Mouse (Mus musculus): Measurements from ENCODE around the gene Hcfc1r1. TPM values are rescaled to one million over a fixed set of nuclear protein-coding genes. Genes with fewer than 3 reads are reported as not detected.

Hcfc1r1 gene
- 38.3 and 40.3 TPM in 2 replicates for polyA plus RNA-seq (2014; fragmentation: Nextera tagmentation; extraction: Ambion mirVana)

- Histone ChIP-seq H3K4me3 (ENCODE audit: low read depth, low read length) (peak within 1 kb of the TSS; percentile 44), H3K27ac (ENCODE audit: low read depth, low read length) (0 out of 2 replicates have a peak within 1 kb of the TSS, but pooled peaks have one; percentile 3), H3K9me3 (ENCODE audit: control insufficient read depth, low read length) (no peaks in the 10 kb centered on the region), H3K4me2 (ENCODE audit: low read depth, low read length, severe bottlenecking) (peak within 1 kb of the TSS; percentile 78), H3K27me3 (ENCODE audit: control insufficient read depth, insufficient read depth, low read length) (peaks cover 10% of the 10 kb centered on the region), H3K36me3 (ENCODE audit: control insufficient read depth, insufficient read depth, low read length) (no peaks in the 10 kb centered on the region), H3K9ac (ENCODE audit: low read length) (peak within 1 kb of the TSS; percentile 56), H3K4me1 (replicated peaks; ENCODE audit: control insufficient read depth, insufficient read depth, low read length) (peaks cover 9% of the 10 kb centered on the region; the same call in 1 of the 2 replicates)
- ATAC-seq (replicated peaks; ENCODE audit: low FRiP score) (peak; percentile 92), DNase-seq (ENCODE audit: low spot score) (peak; percentile 94)
- WGBS, result under 1% methylated on average over 45 of the region's 45 CpGs
Observed at GRCm38 (mm10) chr17:23673424-23674073, at the start of gene Hcfc1r1, which contains the start of gene Thoc6. TSS of gene Hcfc1r1 (plus strand) at chr17:23673596. TSS of gene Thoc6 (minus strand) at chr17:23673882.

GRCm38 (mm10) chr17:23627813-23628212 lies 45.6 kb upstream of the Hcfc1r1 start:
- no peaks in the 10 kb centered on the region for H3K27me3 ChIP-seq (ENCODE audit: control insufficient read depth, insufficient read depth, low read length)
- no peaks in the 10 kb centered on the region for H3K4me1 ChIP-seq (replicated peaks; ENCODE audit: control insufficient read depth, insufficient read depth, low read length)
- H3K27ac ChIP-seq (ENCODE audit: low read depth, low read length), result no peak overlapping the region
- H3K4me2 ChIP-seq (ENCODE audit: low read depth, low read length, severe bottlenecking), result no peak overlapping the region
- H3K4me3 ChIP-seq (ENCODE audit: low read depth, low read length), result no peak overlapping the region
- WGBS, result 39% methylated on average over 7 of the region's 7 CpGs
- ATAC-seq (replicated peaks; ENCODE audit: low FRiP score) (no peak), DNase-seq (ENCODE audit: low spot score) (no peak)
- no peak overlapping the region for H3K9ac ChIP-seq (ENCODE audit: low read length)
- H3K9me3 ChIP-seq (ENCODE audit: control insufficient read depth, low read length), result no peaks in the 10 kb centered on the region
- H3K36me3 ChIP-seq (ENCODE audit: control insufficient read depth, insufficient read depth, low read length), result no peaks in the 10 kb centered on the region

- DNase-seq (ENCODE audit: low spot score), result peak; percentile 86
- no peaks in the 10 kb centered on the region for H3K9me3 ChIP-seq (ENCODE audit: control insufficient read depth, low read length)
- no peaks in the 10 kb centered on the region for H3K36me3 ChIP-seq (ENCODE audit: control insufficient read depth, insufficient read depth, low read length)
- peak; percentile 85 for ATAC-seq (replicated peaks; ENCODE audit: low FRiP score)
- H3K27me3 ChIP-seq (ENCODE audit: control insufficient read depth, insufficient read depth, low read length), result no peaks in the 10 kb centered on the region
- WGBS, result 15% methylated on average over 22 of the region's 22 CpGs
- H3K4me3 ChIP-seq (ENCODE audit: low read depth, low read length), result no peak overlapping the region
- no peak overlapping the region for H3K27ac ChIP-seq (ENCODE audit: low read depth, low read length)
- H3K4me2 ChIP-seq (ENCODE audit: low read depth, low read length, severe bottlenecking), result peak overlapping the region; percentile 36; the same call in 1 of the 2 replicates
- H3K9ac ChIP-seq (ENCODE audit: low read length), result peak overlapping the region; percentile 39; the same call in 1 of the 2 replicates
- H3K4me1 ChIP-seq (replicated peaks; ENCODE audit: control insufficient read depth, insufficient read depth, low read length), result no peaks in the 10 kb centered on the region
Observed at GRCm38 (mm10) chr17:23630195-23631020, 43.0 kb upstream of the Hcfc1r1 start.

GRCm38 (mm10) chr17:23631241-23631640 lies 42.2 kb upstream of the Hcfc1r1 start:
- no peaks in the 10 kb centered on the region for H3K27me3 ChIP-seq (ENCODE audit: control insufficient read depth, insufficient read depth, low read length)
- no peaks in the 10 kb centered on the region for H3K36me3 ChIP-seq (ENCODE audit: control insufficient read depth, insufficient read depth, low read length)
- H3K4me3 ChIP-seq (ENCODE audit: low read depth, low read length), result no peak overlapping the region
- no peaks in the 10 kb centered on the region for H3K4me1 ChIP-seq (replicated peaks; ENCODE audit: control insufficient read depth, insufficient read depth, low read length)
- DNase-seq (ENCODE audit: low spot score), result no peak
- no peak overlapping the region for H3K4me2 ChIP-seq (ENCODE audit: low read depth, low read length, severe bottlenecking)
- H3K27ac ChIP-seq (ENCODE audit: low read depth, low read length), result no peak overlapping the region
- 89% methylated on average over 8 of the region's 8 CpGs for WGBS
- 0 out of 2 replicates have a peak, but pooled peaks have one; percentile 42 for ATAC-seq (replicated peaks; ENCODE audit: low FRiP score)
- H3K9ac ChIP-seq (ENCODE audit: low read length), result no peak overlapping the region
- no peaks in the 10 kb centered on the region for H3K9me3 ChIP-seq (ENCODE audit: control insufficient read depth, low read length)

GRCm38 (mm10) chr17:23644613-23645495 lies 28.5 kb upstream of the Hcfc1r1 start, which contains the start of gene Mmp25:
TSS of gene Mmp25 (minus strand) at chr17:23645277.
- H3K9ac ChIP-seq (ENCODE audit: low read length), result peak within 1 kb of the TSS; percentile 48
- no peak within 1 kb of the TSS for H3K27ac ChIP-seq (ENCODE audit: low read depth, low read length)
- no peaks in the 10 kb centered on the region for H3K36me3 ChIP-seq (ENCODE audit: control insufficient read depth, insufficient read depth, low read length)
- peak within 1 kb of the TSS; percentile 37 for H3K4me3 ChIP-seq (ENCODE audit: low read depth, low read length)
- peak; percentile 61 for DNase-seq (ENCODE audit: low spot score)
- peak; percentile 53 for ATAC-seq (replicated peaks; ENCODE audit: low FRiP score)
- no peaks in the 10 kb centered on the region for H3K9me3 ChIP-seq (ENCODE audit: control insufficient read depth, low read length)
- H3K27me3 ChIP-seq (ENCODE audit: control insufficient read depth, insufficient read depth, low read length), result peaks cover 8% of the 10 kb centered on the region; the same call in 1 of the 2 replicates
- H3K4me1 ChIP-seq (replicated peaks; ENCODE audit: control insufficient read depth, insufficient read depth, low read length), result peaks cover 2% of the 10 kb centered on the region; the same call in 1 of the 2 replicates
- under 1% methylated on average over 58 of the region's 58 CpGs for WGBS
- peak within 1 kb of the TSS; percentile 51 for H3K4me2 ChIP-seq (ENCODE audit: low read depth, low read length, severe bottlenecking)

- DNase-seq (ENCODE audit: low spot score), result no peak
- no peak overlapping the region for H3K9ac ChIP-seq (ENCODE audit: low read length)
Observed at GRCm38 (mm10) chr17:23645894-23646293, 27.5 kb upstream of the Hcfc1r1 start.

GRCm38 (mm10) chr17:23651363-23651762 lies 22.0 kb upstream of the Hcfc1r1 start:
- H3K4me2 ChIP-seq (ENCODE audit: low read depth, low read length, severe bottlenecking), result no peak overlapping the region
- no peaks in the 10 kb centered on the region for H3K4me1 ChIP-seq (replicated peaks; ENCODE audit: control insufficient read depth, insufficient read depth, low read length)
- no peaks in the 10 kb centered on the region for H3K36me3 ChIP-seq (ENCODE audit: control insufficient read depth, insufficient read depth, low read length)
- WGBS, result 84% methylated on average over 6 of the region's 6 CpGs
- ATAC-seq (replicated peaks; ENCODE audit: low FRiP score) (no peak), DNase-seq (ENCODE audit: low spot score) (no peak)
- no peak overlapping the region for H3K4me3 ChIP-seq (ENCODE audit: low read depth, low read length)
- H3K9ac ChIP-seq (ENCODE audit: low read length), result no peak overlapping the region
- no peaks in the 10 kb centered on the region for H3K27me3 ChIP-seq (ENCODE audit: control insufficient read depth, insufficient read depth, low read length)
- no peak overlapping the region for H3K27ac ChIP-seq (ENCODE audit: low read depth, low read length)
- H3K9me3 ChIP-seq (ENCODE audit: control insufficient read depth, low read length), result no peaks in the 10 kb centered on the region

More at GRCm38 (mm10) chr17:23645894-23646293, 27.5 kb upstream of the Hcfc1r1 start:
- no peaks in the 10 kb centered on the region for H3K9me3 ChIP-seq (ENCODE audit: control insufficient read depth, low read length)
- H3K27ac ChIP-seq (ENCODE audit: low read depth, low read length), result no peak overlapping the region
- peaks cover 2% of the 10 kb centered on the region; the same call in 1 of the 2 replicates for H3K4me1 ChIP-seq (replicated peaks; ENCODE audit: control insufficient read depth, insufficient read depth, low read length)
- 27% methylated on average over 10 of the region's 10 CpGs for WGBS
- no peak overlapping the region for H3K4me2 ChIP-seq (ENCODE audit: low read depth, low read length, severe bottlenecking)
- H3K4me3 ChIP-seq (ENCODE audit: low read depth, low read length), result no peak overlapping the region
- H3K36me3 ChIP-seq (ENCODE audit: control insufficient read depth, insufficient read depth, low read length), result no peaks in the 10 kb centered on the region
- no peak for ATAC-seq (replicated peaks; ENCODE audit: low FRiP score)
- H3K27me3 ChIP-seq (ENCODE audit: control insufficient read depth, insufficient read depth, low read length), result peaks cover 8% of the 10 kb centered on the region; the same call in 1 of the 2 replicates

GRCm38 (mm10) chr17:23653324-23653723 lies 20.1 kb upstream of the Hcfc1r1 start:
- Histone ChIP-seq H3K27ac (ENCODE audit: low read depth, low read length) (no peak overlapping the region), H3K4me1 (replicated peaks; ENCODE audit: control insufficient read depth, insufficient read depth, low read length) (no peaks in the 10 kb centered on the region), H3K27me3 (ENCODE audit: control insufficient read depth, insufficient read depth, low read length) (no peaks in the 10 kb centered on the region), H3K9ac (ENCODE audit: low read length) (no peak overlapping the region), H3K36me3 (ENCODE audit: control insufficient read depth, insufficient read depth, low read length) (no peaks in the 10 kb centered on the region), H3K4me3 (ENCODE audit: low read depth, low read length) (no peak overlapping the region), H3K4me2 (ENCODE audit: low read depth, low read length, severe bottlenecking) (no peak overlapping the region), H3K9me3 (ENCODE audit: control insufficient read depth, low read length) (no peaks in the 10 kb centered on the region; the same call in 1 of the 2 replicates)
- ATAC-seq (replicated peaks; ENCODE audit: low FRiP score) (no peak), DNase-seq (ENCODE audit: low spot score) (no peak)
- WGBS, result 79% methylated on average over 2 of the region's 2 CpGs

Data from forebrain, embryonic 11.5 days (tissue).